Mouse (Mus musculus) thymus, adult 2 months (tissue): Measurements from ENCODE around the gene Esyt1. TPM values are rescaled to one million over a fixed set of nuclear protein-coding genes. Genes with fewer than 3 reads are reported as not detected.
A peak's percentile ranks its signal among the peaks of the same experiment; 100 is the strongest.

ENCODE experiments used
- DNase-seq: peaks from one replicate; pipeline ENCODE4 v3.0.0; 2021
- H3K27ac ChIP-seq: fragments of 200-500 bp; 2 replicates; pipeline ENCODE4 v1.5.1; 2012; ENCODE audit warnings: low read length, control low read depth; ENCODE audit not compliant: control insufficient read depth, insufficient read depth
- H3K27me3 ChIP-seq: fragments of 200-500 bp; 2 replicates; pipeline ENCODE4 v1.6.1; 2012; ENCODE audit warnings: mild to moderate bottlenecking, low read length, moderate library complexity, mixed read lengths; ENCODE audit not compliant: control insufficient read depth, insufficient read depth
- H3K36me3 ChIP-seq: fragments of 200-500 bp; 2 replicates; pipeline ENCODE4 v1.6.1; 2012; ENCODE audit warnings: mild to moderate bottlenecking, low read length, moderate library complexity; ENCODE audit not compliant: control insufficient read depth, insufficient read depth
- H3K4me1 ChIP-seq: fragments of 200-500 bp; replicated peaks from 2 replicates; pipeline ENCODE4 v1.6.1; 2012; ENCODE audit warnings: low read length; ENCODE audit not compliant: control insufficient read depth, insufficient read depth
- H3K4me3 ChIP-seq: fragments of 200-500 bp; 2 replicates; pipeline ENCODE4 v1.5.1; 2012; ENCODE audit warnings: mild to moderate bottlenecking, low read length, control low read depth, moderate library complexity; ENCODE audit not compliant: control insufficient read depth, insufficient read depth
- CTCF ChIP-seq: fragments of 200-500 bp; IDR thresholded peaks from 2 replicates; pipeline ENCODE4 v1.5.1; 2012; ENCODE audit warnings: mild to moderate bottlenecking, control low read depth, low read length, moderate library complexity, borderline replicate concordance; ENCODE audit not compliant: control insufficient read depth, poor library complexity, insufficient read depth; ENCODE audit errors: extremely low read depth
- POLR2A ChIP-seq: fragments of 200-500 bp; IDR thresholded peaks from 2 replicates; pipeline ENCODE4 v1.6.1; 2012; ENCODE audit warnings: mild to moderate bottlenecking, low read length, control low read depth, moderate library complexity; ENCODE audit not compliant: control insufficient read depth, poor library complexity, insufficient read depth; ENCODE audit errors: extremely low read depth
- WGBS: fragments of 180-500 bp; shearing (Covaris S2); methylation state at CpG from one replicate; pipeline ENCODE4 v1.1.7; 2018; 5-methylcytosine and 5-hydroxymethylcytosine counted together
- polyA plus RNA-seq: library from polyadenylated mRNA; depleted of rRNA; stranded (reverse); fragments of >200 nt; gene quantifications from 2 replicates; pipeline ENCODE4 v1.2.3, GENCODE M21; 2012; rRNA removed

Gene Esyt1
- polyA plus RNA-seq, 1 experiment, result 146 TPM

- Histone ChIP-seq H3K27me3 (no peaks in the 10 kb centered on the region), H3K4me1 (peaks cover 18% of the 10 kb centered on the region), H3K4me3 (no peak overlapping the region), H3K36me3 (peaks cover 58% of the 10 kb centered on the region), H3K27ac (no peak overlapping the region)
- no peak for TF ChIP-seq POLR2A
- TF ChIP-seq CTCF, result no peak
- DNase-seq, result no peak
- 89% methylated on average over 5 of the region's 5 CpGs for WGBS
Observed at GRCm38 (mm10) chr10:128489380-128489779, 36.3 kb downstream of the Esyt1 start.

GRCm38 (mm10) chr10:128488776-128489175 lies 36.9 kb downstream of the Esyt1 start:
- H3K27me3 ChIP-seq, result no peaks in the 10 kb centered on the region
- no peak overlapping the region for H3K4me3 ChIP-seq
- WGBS, result 98% methylated on average over 4 of the region's 4 CpGs
- peaks cover 18% of the 10 kb centered on the region for H3K4me1 ChIP-seq
- peaks cover 62% of the 10 kb centered on the region for H3K36me3 ChIP-seq
- DNase-seq, result no peak
- TF ChIP-seq CTCF, result no peak
- no peak for TF ChIP-seq POLR2A
- H3K27ac ChIP-seq, result no peak overlapping the region

GRCm38 (mm10) chr10:128487861-128488712 lies 37.6 kb downstream of the Esyt1 start:
- Histone ChIP-seq H3K27ac (no peak overlapping the region), H3K4me1 (peaks cover 18% of the 10 kb centered on the region), H3K36me3 (peaks cover 69% of the 10 kb centered on the region), H3K4me3 (no peak overlapping the region), H3K27me3 (no peaks in the 10 kb centered on the region)
- 97% methylated on average over 22 of the region's 22 CpGs for WGBS
- no peak for DNase-seq
- TF ChIP-seq CTCF (no peak), POLR2A (no peak)

- no peak for DNase-seq
- TF ChIP-seq CTCF (no peak), POLR2A (no peak)
- WGBS, result 93% methylated on average over 7 of the region's 7 CpGs
- Histone ChIP-seq H3K36me3 (peaks cover 85% of the 10 kb centered on the region), H3K4me3 (no peak overlapping the region), H3K4me1 (peaks cover 2% of the 10 kb centered on the region), H3K27me3 (no peaks in the 10 kb centered on the region), H3K27ac (no peak overlapping the region)
Observed at GRCm38 (mm10) chr10:128486370-128486769, 39.3 kb downstream of the Esyt1 start.

GRCm38 (mm10) chr10:128474366-128474765 lies 51.3 kb downstream of the Esyt1 start:
- DNase-seq, result no peak
- Histone ChIP-seq H3K4me1 (no peaks in the 10 kb centered on the region), H3K27ac (no peak overlapping the region), H3K4me3 (no peak overlapping the region), H3K36me3 (peaks cover 79% of the 10 kb centered on the region), H3K27me3 (no peaks in the 10 kb centered on the region)
- TF ChIP-seq POLR2A (no peak), CTCF (no peak)
- 97% methylated on average over 12 of the region's 12 CpGs for WGBS

- H3K4me3 ChIP-seq, result peak overlapping the region; percentile 94
- TF ChIP-seq POLR2A (no peak), CTCF (no peak)
- no peak for DNase-seq
- peaks cover 12% of the 10 kb centered on the region for H3K4me1 ChIP-seq
- WGBS, result 8% methylated on average over 5 of the region's 5 CpGs
- H3K36me3 ChIP-seq, result peaks cover 35% of the 10 kb centered on the region
- H3K27ac ChIP-seq, result peak overlapping the region; percentile 58; the same call in 1 of the 2 replicates
- no peaks in the 10 kb centered on the region for H3K27me3 ChIP-seq
Observed at GRCm38 (mm10) chr10:128460270-128460630, 65.4 kb downstream of the Esyt1 start.

Other genes with a start within 250 kb of the Esyt1 start
- gene Il23a, start 227.1 kb downstream of the Esyt1 start, polyA plus RNA-seq, result 2.0 and 2.5 TPM in 2 replicates
- gene Pan2, start 222.5 kb downstream of the Esyt1 start, polyA plus RNA-seq, result 67.5 and 68.4 TPM in 2 replicates
- 34.3 and 41.7 TPM in 2 replicates for gene Cnpy2, start 203.4 kb downstream of the Esyt1 start, polyA plus RNA-seq
- gene Cs, start 188.1 kb downstream of the Esyt1 start, polyA plus RNA-seq, result 215 and 225 TPM in 2 replicates
- gene Coq10a, start 156.9 kb downstream of the Esyt1 start, polyA plus RNA-seq, result 62.9 and 71.7 TPM in 2 replicates
- gene Ankrd52, start 148.8 kb downstream of the Esyt1 start, polyA plus RNA-seq, result 71.0 and 87.0 TPM in 2 replicates
- gene Slc39a5, start 124.6 kb downstream of the Esyt1 start, polyA plus RNA-seq, result 0.53 and 0.65 TPM in 2 replicates
- gene Nabp2, start 114.4 kb downstream of the Esyt1 start, polyA plus RNA-seq, result 18.0 and 20.8 TPM in 2 replicates
- gene Rnf41, start 114.2 kb downstream of the Esyt1 start, polyA plus RNA-seq, result 37.8 and 40.4 TPM in 2 replicates
- 176 and 211 TPM in 2 replicates for gene Smarcc2, start 66.6 kb downstream of the Esyt1 start, polyA plus RNA-seq
- gene Myl6, start 31.7 kb downstream of the Esyt1 start, polyA plus RNA-seq, result 445 and 566 TPM in 2 replicates
- gene Myl6b, start 27.2 kb downstream of the Esyt1 start, polyA plus RNA-seq, result 2.7 and 3.9 TPM in 2 replicates
- gene Zc3h10, start 21.9 kb upstream of the Esyt1 start, polyA plus RNA-seq, result 25.6 and 27.1 TPM in 2 replicates
- 1,821 and 2,108 TPM in 2 replicates for gene Rpl41, start 23.4 kb upstream of the Esyt1 start, polyA plus RNA-seq
- gene Pa2g4, start 40.1 kb upstream of the Esyt1 start, polyA plus RNA-seq, result 46.8 and 52.9 TPM in 2 replicates
- 2.8 and 3.3 TPM in 2 replicates for gene Erbb3, start 63.8 kb upstream of the Esyt1 start, polyA plus RNA-seq
- 988 and 1,135 TPM in 2 replicates for gene Rps26, start 100.9 kb upstream of the Esyt1 start, polyA plus RNA-seq
- 6.7 and 8.6 TPM in 2 replicates for gene Ikzf4, start 120.1 kb upstream of the Esyt1 start, polyA plus RNA-seq
- gene Suox, start 148.2 kb upstream of the Esyt1 start, polyA plus RNA-seq, result 19.1 and 21.3 TPM in 2 replicates
- gene Rab5b, start 170.4 kb upstream of the Esyt1 start, polyA plus RNA-seq, result 73.8 and 86.1 TPM in 2 replicates
- gene Pmel, start 178.3 kb upstream of the Esyt1 start, polyA plus RNA-seq, result 1.0 TPM in 2 replicates
- 87.6 and 100 TPM in 2 replicates for gene Cdk2, start 179.2 kb upstream of the Esyt1 start, polyA plus RNA-seq
- gene Dgka, start 219.0 kb upstream of the Esyt1 start, polyA plus RNA-seq, result 326 and 374 TPM in 2 replicates
- 70.0 and 74.9 TPM in 2 replicates for gene Pym1, start 222.0 kb upstream of the Esyt1 start, polyA plus RNA-seq